ENCODE assay signal across 13 mouse cellular contexts in genomic region chr10:83836351-83836750, GRCm38 (mm10).
DNase-seq lines count a peak whose midpoint lies in the region; ATAC-seq and TF ChIP-seq lines count a peak whose summit lies in the region.
"Had no signal": no experiment of that assay in that cellular context is flagged by ENCODE, and none has a peak within 500 bp of the region (broad histone marks: within the 10 kb centered on the region; RNA-seq: fewer than 3 reads in every experiment).

No protein-coding gene starts in this region.

- no peak overlapping the region for H3K4me3 ChIP-seq in embryonic fibroblast, embryonic 13.5 days (ENCODE audit: insufficient read depth, low read length)
- no peak overlapping the region for H3K4me3 ChIP-seq in forebrain, embryonic 12.5 days (replicated peaks)
- H3K4me3 ChIP-seq: forebrain, embryonic 10.5 days; heart, embryonic 12.5 days; liver, embryonic 13.5 days had no signal

- H3K4me1 ChIP-seq in embryonic fibroblast, embryonic 13.5 days (ENCODE audit: control insufficient read depth, insufficient read depth, low read length), result no peaks in the 10 kb centered on the region
- H3K4me1 ChIP-seq in forebrain, embryonic 12.5 days, result no peaks in the 10 kb centered on the region
- H3K4me1 ChIP-seq: liver, embryonic 13.5 days had no signal

- H3K9ac ChIP-seq in forebrain, embryonic 12.5 days, result no peak overlapping the region
- H3K9ac ChIP-seq: heart, embryonic 12.5 days; liver, embryonic 13.5 days had no signal

- no peak for TF ChIP-seq POLR2A in embryonic fibroblast, embryonic 13.5 days (IDR thresholded peaks at IDR 0.05; ENCODE audit: low read depth, low read length)

- no peaks in the 10 kb centered on the region for H3K9me3 ChIP-seq in forebrain, embryonic 12.5 days
- H3K9me3 ChIP-seq: forebrain, embryonic 10.5 days; heart, embryonic 12.5 days; liver, embryonic 13.5 days had no signal

- no peak for TF ChIP-seq CTCF in embryonic fibroblast, embryonic 13.5 days (IDR thresholded peaks at IDR 0.05; ENCODE audit: borderline replicate concordance, insufficient read depth, low read length)

- no peak for ATAC-seq in forebrain, embryonic 12.5 days (ENCODE audit: low FRiP score)
- ATAC-seq: intestine, postnatal 0 days had no signal

- H3K27ac ChIP-seq in embryonic fibroblast, embryonic 13.5 days (ENCODE audit: insufficient read depth, low read length), result peak overlapping the region; percentile 6
- H3K27ac ChIP-seq in forebrain, embryonic 12.5 days, result no peak overlapping the region
- H3K27ac ChIP-seq: forebrain, embryonic 10.5 days; liver, embryonic 13.5 days had no signal

- DNase-seq in heart, adult 11 months, result peak; percentile 89
- DNase-seq in heart, adult 9 months (ENCODE audit: low spot score in 2 of 2), result no peak
- peak; percentile 36 for DNase-seq in layer of hippocampus, adult 9-11 months
- DNase-seq in layer of hippocampus, postnatal 10 days (ENCODE audit: low spot score in 2 of 2), result no peak
- DNase-seq in lung, postnatal 14 days, result peak; percentile 19
- DNase-seq in thymus, postnatal 25 days, result no peak
- DNase-seq: cerebellum, postnatal 14 days; liver, embryonic 13.5 days had no signal

- 64% methylated on average over 5 of the region's 5 CpGs for WGBS in forebrain, embryonic 12.5 days

- H3K36me3 ChIP-seq in forebrain, embryonic 12.5 days (replicated peaks), result no peaks in the 10 kb centered on the region
- H3K36me3 ChIP-seq: forebrain, embryonic 10.5 days; heart, embryonic 12.5 days; liver, embryonic 13.5 days had no signal

- no peak overlapping the region for H3K4me2 ChIP-seq in forebrain, embryonic 12.5 days
- H3K4me2 ChIP-seq: heart, embryonic 12.5 days; liver, embryonic 13.5 days had no signal

- no peaks in the 10 kb centered on the region for H3K27me3 ChIP-seq in forebrain, embryonic 12.5 days
- H3K27me3 ChIP-seq: heart, embryonic 12.5 days; liver, embryonic 13.5 days had no signal

Comparison
In these comparisons a context has a peak if more than half of its experiments do, and no peak if none do; other contexts are left out.
1. DNase-seq: peak in heart, adult 11 months (single experiment), layer of hippocampus, adult 9-11 months (single experiment) and lung, postnatal 14 days (single experiment); none in heart, adult 9 months (0 of 2), layer of hippocampus, postnatal 10 days (0 of 2) and thymus, postnatal 25 days (single experiment).